Mouse (Mus musculus) heart, postnatal 0 days (tissue): ENCODE data around the gene Nt5m.

Experiments
- CTCF ChIP-seq: IDR thresholded peaks from 2 replicates; pipeline ENCODE4 v1.5.1; 2016; ENCODE audit warnings: antibody characterized with exemption, control low read depth, low read depth
- EP300 ChIP-seq: IDR thresholded peaks from 2 replicates; pipeline ENCODE4 v1.6.1; 2016; ENCODE audit warnings: antibody characterized with exemption, low read depth

GRCm38 (mm10) chr11:59910586-59910985 is 71.3 kb downstream of the Nt5m start:
- no peak for TF ChIP-seq CTCF
- TF ChIP-seq EP300, result no peak
